ENCODE assay signal across 9 mouse cellular contexts in the genomic region with DNA sequence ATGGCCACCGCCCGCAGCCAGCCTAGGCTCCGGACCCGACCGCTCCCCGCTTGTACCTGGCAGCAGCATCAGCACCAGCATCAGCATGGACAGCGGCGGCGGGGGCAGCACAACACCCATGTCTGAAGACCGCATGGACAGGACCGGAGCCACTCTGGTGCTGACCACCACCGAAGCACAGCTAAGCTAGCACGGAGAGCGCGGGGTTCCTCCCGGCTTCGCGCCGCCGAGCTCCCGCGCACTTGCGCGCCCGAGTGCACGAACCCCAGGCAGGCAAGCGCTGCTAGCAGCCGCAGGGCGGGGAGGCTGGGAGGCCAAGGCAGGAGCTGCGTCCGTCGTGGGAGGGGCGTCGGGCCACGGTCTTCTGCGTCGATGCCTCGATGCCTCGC. TPM values are rescaled to one million over a fixed set of nuclear protein-coding genes. Genes with fewer than 3 reads are reported as not detected.
DNase-seq lines count a peak whose midpoint lies in the region; ATAC-seq and TF ChIP-seq lines count a peak whose summit lies in the region.
"Had no signal": no experiment of that assay in that cellular context is flagged by ENCODE, and none has a peak within 500 bp of the region (broad histone marks: within the 10 kb centered on the region; RNA-seq: fewer than 3 reads in every experiment).

Gene Chrna3 (minus strand): TSS at position 288 of the 389 bp plus-strand sequence.

- TF ChIP-seq CTCF in kidney, postnatal 0 days (IDR thresholded peaks at IDR 0.05; ENCODE audit: low read depth): no peak

- H3K4me2 ChIP-seq in kidney, postnatal 0 days (ENCODE audit: low read length): peak within 1 kb of the TSS; percentile 37; the same call in 1 of the 2 replicates
- peak within 1 kb of the TSS; percentile 81 for H3K4me2 ChIP-seq in forebrain, embryonic 12.5 days
- H3K4me2 ChIP-seq in limb, embryonic 14.5 days (replicated peaks; ENCODE audit: low read depth, low read length, severe bottlenecking): peak within 1 kb of the TSS; percentile 53
- peak within 1 kb of the TSS; percentile 45 for H3K4me2 ChIP-seq in stomach, embryonic 16.5 days (ENCODE audit: low read depth, low read length)
- H3K4me2 ChIP-seq: liver, embryonic 15.5 days had no signal

- DNase-seq in kidney, postnatal 0 days (ENCODE audit: low spot score): peak; percentile 73
- no peak for DNase-seq in kidney, adult 8-10 months
- no peak for DNase-seq in adrenal gland, adult 8-10 months
- DNase-seq in limb, embryonic 14.5 days (ENCODE audit: low spot score): no peak
- no peak for DNase-seq in urinary bladder, adult 2 months (ENCODE audit: low spot score)
- no peak for DNase-seq in left cerebral cortex, adult 18-20 months (ENCODE audit: low spot score in 2 of 2)

- H3K27ac ChIP-seq in kidney, postnatal 0 days: no peak within 1 kb of the TSS
- no peak within 1 kb of the TSS for H3K27ac ChIP-seq in forebrain, embryonic 12.5 days
- no peak within 1 kb of the TSS for H3K27ac ChIP-seq in limb, embryonic 14.5 days (replicated peaks; ENCODE audit: low read depth, low read length)
- H3K27ac ChIP-seq in stomach, embryonic 16.5 days (ENCODE audit: low read length): no peak within 1 kb of the TSS
- H3K27ac ChIP-seq: liver, embryonic 15.5 days had no signal

- peaks cover 32% of the 10 kb centered on the region for H3K27me3 ChIP-seq in kidney, postnatal 0 days (ENCODE audit: insufficient read depth, low read length)
- H3K27me3 ChIP-seq in forebrain, embryonic 12.5 days: peaks cover 45% of the 10 kb centered on the region
- H3K27me3 ChIP-seq in limb, embryonic 14.5 days (ENCODE audit: control insufficient read depth, insufficient read depth, low read length): peaks cover 35% of the 10 kb centered on the region
- peaks cover 33% of the 10 kb centered on the region for H3K27me3 ChIP-seq in stomach, embryonic 16.5 days (ENCODE audit: control insufficient read depth, insufficient read depth, low read length)

- no peak within 1 kb of the TSS for H3K9ac ChIP-seq in kidney, postnatal 0 days (ENCODE audit: low read depth, low read length)
- peak within 1 kb of the TSS; percentile 53 for H3K9ac ChIP-seq in forebrain, embryonic 12.5 days
- no peak within 1 kb of the TSS for H3K9ac ChIP-seq in limb, embryonic 14.5 days (ENCODE audit: low read depth, low read length, severe bottlenecking)
- peak within 1 kb of the TSS; percentile 33; the same call in 1 of the 2 replicates for H3K9ac ChIP-seq in stomach, embryonic 16.5 days (ENCODE audit: low read length)
- H3K9ac ChIP-seq: liver, embryonic 15.5 days had no signal

- TF ChIP-seq POLR2A in limb, embryonic 14.5 days (IDR thresholded peaks at IDR 0.05; ENCODE audit: borderline replicate concordance, extremely low read depth, insufficient read depth, insufficient read length): no peak

- 0 out of 2 replicates have a peak, but pooled peaks cover 3% of the 10 kb centered on the region for H3K4me1 ChIP-seq in kidney, postnatal 0 days (replicated peaks; ENCODE audit: insufficient read depth, low read length)
- peaks cover 20% of the 10 kb centered on the region for H3K4me1 ChIP-seq in forebrain, embryonic 12.5 days
- peaks cover 7% of the 10 kb centered on the region; the same call in 1 of the 2 replicates for H3K4me1 ChIP-seq in limb, embryonic 14.5 days (ENCODE audit: control insufficient read depth, insufficient read depth, low read length)
- peaks cover 8% of the 10 kb centered on the region for H3K4me1 ChIP-seq in stomach, embryonic 16.5 days (ENCODE audit: control insufficient read depth, insufficient read depth, low read length)

- peak within 1 kb of the TSS; percentile 13 for H3K4me3 ChIP-seq in kidney, postnatal 0 days (replicated peaks; ENCODE audit: low read depth, low read length)
- peak within 1 kb of the TSS; percentile 46 for H3K4me3 ChIP-seq in forebrain, embryonic 12.5 days (replicated peaks)
- H3K4me3 ChIP-seq in limb, embryonic 14.5 days (replicated peaks; ENCODE audit: low read length): peak within 1 kb of the TSS; percentile 31
- peak within 1 kb of the TSS; percentile 29 for H3K4me3 ChIP-seq in stomach, embryonic 16.5 days (replicated peaks; ENCODE audit: low read length)
- H3K4me3 ChIP-seq: liver, embryonic 15.5 days had no signal

- ATAC-seq in kidney, postnatal 0 days (replicated peaks; ENCODE audit: low FRiP score, low read depth): peak; percentile 66
- ATAC-seq in forebrain, embryonic 12.5 days (ENCODE audit: low FRiP score): peak; percentile 72
- ATAC-seq in limb, embryonic 14.5 days (ENCODE audit: low FRiP score, low read depth): peak; percentile 65
- peak; percentile 44; the same call in 1 of the 2 replicates for ATAC-seq in stomach, embryonic 16.5 days (ENCODE audit: insufficient read depth, low FRiP score)

- H3K36me3 ChIP-seq in kidney, postnatal 0 days (ENCODE audit: insufficient read depth, low read length): no peaks in the 10 kb centered on the region
- H3K36me3 ChIP-seq in forebrain, embryonic 12.5 days (replicated peaks): no peaks in the 10 kb centered on the region
- H3K36me3 ChIP-seq in limb, embryonic 14.5 days (ENCODE audit: control insufficient read depth, insufficient read depth, low read length): no peaks in the 10 kb centered on the region
- no peaks in the 10 kb centered on the region for H3K36me3 ChIP-seq in stomach, embryonic 16.5 days (ENCODE audit: control insufficient read depth, insufficient read depth, low read length)
- H3K36me3 ChIP-seq: liver, embryonic 15.5 days had no signal

- WGBS in kidney, postnatal 0 days: under 1% methylated on average over 39 of the region's 39 CpGs
- WGBS in forebrain, embryonic 12.5 days: under 1% methylated on average over 39 of the region's 39 CpGs
- 2% methylated on average over 39 of the region's 39 CpGs for WGBS in limb, embryonic 14.5 days
- WGBS in stomach, embryonic 16.5 days: under 1% methylated on average over 39 of the region's 39 CpGs

- H3K9me3 ChIP-seq in kidney, postnatal 0 days (replicated peaks; ENCODE audit: low read length): no peaks in the 10 kb centered on the region
- H3K9me3 ChIP-seq in forebrain, embryonic 12.5 days: no peaks in the 10 kb centered on the region
- H3K9me3 ChIP-seq in limb, embryonic 14.5 days (ENCODE audit: control insufficient read depth, low read length): no peaks in the 10 kb centered on the region
- no peaks in the 10 kb centered on the region for H3K9me3 ChIP-seq in stomach, embryonic 16.5 days (replicated peaks; ENCODE audit: control insufficient read depth, low read length)
- H3K9me3 ChIP-seq: liver, embryonic 15.5 days had no signal

RNA-seq across cellular contexts. Expression of gene Chrna3, which starts in this region (rescaled TPM):
- 0.18 and 0.22 TPM in 2 replicates for polyA plus RNA-seq in kidney, postnatal 0 days (2015; fragmentation: Nextera tagmentation; extraction: Ambion mirVana)
- total RNA-seq in adrenal gland, adult 8-10 months (2022): 10 to 100 TPM; 15.0 to 38.6 (median 22.9) TPM
- 6.7 and 7.7 TPM in 2 replicates for polyA plus RNA-seq in forebrain, embryonic 12.5 days (2016; fragmentation: Nextera tagmentation; extraction: Ambion mirVana)
- polyA plus RNA-seq in limb, embryonic 14.5 days (2012; rRNA removed): 0.05 and 0.18 TPM in 2 replicates
- polyA plus RNA-seq in limb, embryonic 14.5 days (2014; fragmentation: Nextera tagmentation; extraction: Ambion mirVana): 0.14 and 0.18 TPM in 2 replicates
- 7.3 TPM in 2 replicates for polyA plus RNA-seq in stomach, embryonic 16.5 days (2015; fragmentation: Nextera tagmentation; extraction: Ambion mirVana)
- 0.23 and 0.37 TPM in 2 replicates for polyA plus RNA-seq in urinary bladder, adult 2 months (2012; rRNA removed)
- under 1 TPM; 0.28 to 0.30 TPM for total RNA-seq in left cerebral cortex, adult 18-20 months (2021)
- polyA plus RNA-seq: liver, embryonic 15.5 days had no signal

Comparison
In these comparisons a context has a peak if more than half of its experiments do, and no peak if none do; other contexts are left out.
1. RNA of gene Chrna3 (total RNA-seq): 15.0 to 38.6 TPM in adrenal gland, adult 8-10 months; 0.28 to 0.30 TPM in left cerebral cortex, adult 18-20 months; every median in the first group is over 10 times any median in the second.
2. Peak in DNase-seq, ATAC-seq, H3K4me3 ChIP-seq and H3K4me2 ChIP-seq in kidney, postnatal 0 days; RNA of the gene not detected or under 1 TPM.
3. Peak in ATAC-seq, H3K4me3 ChIP-seq and H3K4me2 ChIP-seq in limb, embryonic 14.5 days; RNA of the gene not detected or under 1 TPM.
4. H3K9ac ChIP-seq: peak in forebrain, embryonic 12.5 days (single experiment) and stomach, embryonic 16.5 days (single experiment); none in kidney, postnatal 0 days (single experiment) and limb, embryonic 14.5 days (single experiment).
5. Peak in every context shown above with its lines, with median percentiles within 50 percentile points of each other: ATAC-seq, H3K4me2 ChIP-seq and H3K4me3 ChIP-seq.